17 mouse cellular contexts compared by ENCODE assay signal in genomic region chr10:59571273-59571672, GRCm38 (mm10). TPM values are rescaled to one million over a fixed set of nuclear protein-coding genes. Genes with fewer than 3 reads are reported as not detected.
DNase-seq lines count a peak whose midpoint lies in the region; ATAC-seq and TF ChIP-seq lines count a peak whose summit lies in the region.
"Had no signal": no experiment of that assay in that cellular context is flagged by ENCODE, and none has a peak within 500 bp of the region (broad histone marks: within the 10 kb centered on the region; RNA-seq: fewer than 3 reads in every experiment).

No protein-coding gene starts in this region.

- no peak for TF ChIP-seq CTCF in MEL (IDR thresholded peaks at IDR 0.05 in 2 of 3, conservative IDR thresholded peaks at IDR 0.05 in 1 of 3; ENCODE audit: control insufficient read depth in 1 of 3, insufficient read depth in 1 of 3, low read depth in 2 of 3, low read length in 3 of 3, poor library complexity in 1 of 3, severe bottlenecking in 1 of 3)
- TF ChIP-seq CTCF in liver, postnatal 0 days (IDR thresholded peaks at IDR 0.05; ENCODE audit: low read depth), result no peak

- TF ChIP-seq POLR2A in MEL (IDR thresholded peaks at IDR 0.05; ENCODE audit: control insufficient read depth in 1 of 2, insufficient read depth in 1 of 2, low read depth in 1 of 2, low read length in 2 of 2, poor library complexity in 1 of 2), result no peak

- no peak for DNase-seq in heart, postnatal 10 days
- peak; percentile 78 for DNase-seq in MEL (ENCODE audit: low read depth, low spot score)
- DNase-seq in liver, postnatal 0 days, result no peak
- no peak for DNase-seq in embryo, embryonic 10.5 days (ENCODE audit: low spot score)
- no peak for DNase-seq in kidney, postnatal 10 days
- DNase-seq: cerebellum, adult 9-10 months; kidney, adult 11 months had no signal

- H3K9me3 ChIP-seq in heart, embryonic 15.5 days (replicated peaks), result 0 out of 2 replicates have a peak, but pooled peaks cover 3% of the 10 kb centered on the region
- H3K9me3 ChIP-seq in MEL (replicated peaks; ENCODE audit: insufficient read depth, low read length), result peaks cover 3% of the 10 kb centered on the region; the same call in 1 of the 2 replicates
- H3K9me3 ChIP-seq in intestine, embryonic 16.5 days (ENCODE audit: control insufficient read depth, low read length), result no peaks in the 10 kb centered on the region
- 0 out of 2 replicates have a peak, but pooled peaks cover 2% of the 10 kb centered on the region for H3K9me3 ChIP-seq in liver, postnatal 0 days (ENCODE audit: low read length)
- H3K9me3 ChIP-seq in forebrain, embryonic 13.5 days (replicated peaks), result peaks cover 6% of the 10 kb centered on the region
- H3K9me3 ChIP-seq: stomach, embryonic 15.5 days had no signal

- H3K9ac ChIP-seq in heart, embryonic 15.5 days, result no peak overlapping the region
- H3K9ac ChIP-seq in MEL (ENCODE audit: control insufficient read depth, low read depth, low read length, poor library complexity, severe bottlenecking), result no peak overlapping the region
- H3K9ac ChIP-seq in intestine, embryonic 16.5 days (ENCODE audit: low read depth, low read length), result no peak overlapping the region
- no peak overlapping the region for H3K9ac ChIP-seq in liver, postnatal 0 days (replicated peaks)
- H3K9ac ChIP-seq in forebrain, embryonic 13.5 days, result no peak overlapping the region
- H3K9ac ChIP-seq: embryonic facial prominence, embryonic 12.5 days; stomach, embryonic 15.5 days had no signal

- 77% methylated on average over 4 of the region's 4 CpGs for whole genome bisulfite sequencing in heart, embryonic 15.5 days
- WGBS in intestine, embryonic 16.5 days, result 82% methylated on average over 4 of the region's 4 CpGs
- WGBS in liver, postnatal 0 days (ENCODE audit: insufficient replicate concordance), result 45% methylated on average over 4 of the region's 4 CpGs
- 94% methylated on average over 4 of the region's 4 CpGs for WGBS in forebrain, embryonic 13.5 days

- no peaks in the 10 kb centered on the region for H3K27me3 ChIP-seq in heart, embryonic 15.5 days
- no peaks in the 10 kb centered on the region for H3K27me3 ChIP-seq in MEL (ENCODE audit: control insufficient read depth in 1 of 2, insufficient read depth in 2 of 2, low read length in 2 of 2)
- H3K27me3 ChIP-seq in intestine, embryonic 16.5 days (replicated peaks; ENCODE audit: control insufficient read depth, insufficient read depth, low read length), result no peaks in the 10 kb centered on the region
- no peaks in the 10 kb centered on the region for H3K27me3 ChIP-seq in liver, postnatal 0 days (ENCODE audit: insufficient read depth, low read length)
- no peaks in the 10 kb centered on the region for H3K27me3 ChIP-seq in forebrain, embryonic 13.5 days
- H3K27me3 ChIP-seq: embryonic facial prominence, embryonic 12.5 days; stomach, embryonic 15.5 days had no signal

- peak; percentile 92 to 94 for TF ChIP-seq EP300 in MEL (IDR thresholded peaks at IDR 0.05; ENCODE audit: low read depth in 1 of 2, low read length in 2 of 2)
- peak; percentile 86 for TF ChIP-seq EP300 in liver, postnatal 0 days (IDR thresholded peaks at IDR 0.05; ENCODE audit: low read depth)

- no peaks in the 10 kb centered on the region for H3K79me2 ChIP-seq in MEL (ENCODE audit: control insufficient read depth, insufficient read depth, low read length, poor library complexity)

- no peak overlapping the region for H3K4me2 ChIP-seq in heart, embryonic 15.5 days
- no peak overlapping the region for H3K4me2 ChIP-seq in intestine, embryonic 16.5 days (ENCODE audit: low read depth, low read length)
- peak overlapping the region; percentile 14; the same call in 1 of the 2 replicates for H3K4me2 ChIP-seq in liver, postnatal 0 days (ENCODE audit: low read depth, low read length)
- no peak overlapping the region for H3K4me2 ChIP-seq in forebrain, embryonic 13.5 days
- H3K4me2 ChIP-seq: embryonic facial prominence, embryonic 12.5 days; stomach, embryonic 15.5 days had no signal

- intact Hi-C loops in heart, postnatal 10 days (cut with DNase I), result no loop called here

- H3K27ac ChIP-seq in heart, embryonic 15.5 days, result peak overlapping the region; percentile 41; the same call in 1 of the 2 replicates
- H3K27ac ChIP-seq in MEL (ENCODE audit: control insufficient read depth, low read depth, low read length), result peak overlapping the region; percentile 86
- peak overlapping the region; percentile 35; the same call in 1 of the 2 replicates for H3K27ac ChIP-seq in intestine, embryonic 16.5 days (ENCODE audit: low read length)
- peak overlapping the region; percentile 52 for H3K27ac ChIP-seq in liver, postnatal 0 days (ENCODE audit: low read depth)
- no peak overlapping the region for H3K27ac ChIP-seq in forebrain, embryonic 13.5 days
- H3K27ac ChIP-seq: embryonic facial prominence, embryonic 12.5 days; midbrain, embryonic 10.5 days had no signal

- ATAC-seq in heart, embryonic 15.5 days (replicated peaks; ENCODE audit: insufficient number of reproducible peaks, insufficient read depth, low FRiP score, low read depth), result peak; percentile 66
- peak; percentile 49; the same call in 1 of the 2 replicates for ATAC-seq in intestine, embryonic 16.5 days
- ATAC-seq in liver, postnatal 0 days, result peak; percentile 77
- ATAC-seq in forebrain, embryonic 13.5 days, result no peak

- no peak for TF ChIP-seq RAD21 in MEL (IDR thresholded peaks at IDR 0.05; ENCODE audit: low read depth, low read length)

- peaks cover 13% of the 10 kb centered on the region for H3K4me1 ChIP-seq in heart, embryonic 15.5 days (replicated peaks)
- peaks cover 14 to 24% of the 10 kb centered on the region in 2 experiments for H3K4me1 ChIP-seq in MEL (ENCODE audit: control insufficient read depth in 1 of 2, insufficient read depth in 2 of 2, low read length in 2 of 2)
- H3K4me1 ChIP-seq in intestine, embryonic 16.5 days (ENCODE audit: control insufficient read depth, insufficient read depth, low read length), result peaks cover 35% of the 10 kb centered on the region
- peaks cover 21% of the 10 kb centered on the region for H3K4me1 ChIP-seq in liver, postnatal 0 days (ENCODE audit: insufficient read depth)
- H3K4me1 ChIP-seq in forebrain, embryonic 13.5 days, result peaks cover 17% of the 10 kb centered on the region

- H3K36me3 ChIP-seq in heart, embryonic 15.5 days, result 0 out of 2 replicates have a peak, but pooled peaks cover 4% of the 10 kb centered on the region
- H3K36me3 ChIP-seq in MEL (ENCODE audit: control insufficient read depth in 1 of 2, insufficient read depth in 2 of 2, low read length in 2 of 2), result peaks cover 0 to 18% of the 10 kb centered on the region in 2 experiments; a peak in 2 of 4 replicates
- no peaks in the 10 kb centered on the region for H3K36me3 ChIP-seq in intestine, embryonic 16.5 days (ENCODE audit: control insufficient read depth, insufficient read depth, low read length)
- H3K36me3 ChIP-seq in liver, postnatal 0 days (replicated peaks; ENCODE audit: insufficient read depth, low read length), result no peaks in the 10 kb centered on the region
- no peaks in the 10 kb centered on the region for H3K36me3 ChIP-seq in forebrain, embryonic 13.5 days (ENCODE audit: poor library complexity, severe bottlenecking)
- H3K36me3 ChIP-seq: embryonic facial prominence, embryonic 12.5 days; stomach, embryonic 15.5 days had no signal

- H3K4me3 ChIP-seq in heart, embryonic 15.5 days, result no peak overlapping the region
- H3K4me3 ChIP-seq in MEL (ENCODE audit: control insufficient read depth in 1 of 2, insufficient read depth in 1 of 2, low read depth in 2 of 2, low read length in 2 of 2), result no peak overlapping the region; a peak in 1 of 4 replicates
- no peak overlapping the region for H3K4me3 ChIP-seq in intestine, embryonic 16.5 days (ENCODE audit: low read length)
- H3K4me3 ChIP-seq in liver, postnatal 0 days (ENCODE audit: low read depth, low read length), result no peak overlapping the region
- no peak overlapping the region for H3K4me3 ChIP-seq in forebrain, embryonic 13.5 days
- H3K4me3 ChIP-seq: embryonic facial prominence, embryonic 12.5 days; midbrain, embryonic 10.5 days; stomach, embryonic 15.5 days had no signal

TF ChIP-seq in MEL, 35 proteins besides CTCF, POLR2A, EP300 and RAD21 (continues in another document):
- peak; percentile 60; the same call in 1 of the 2 replicates for TF ChIP-seq MYC (IDR thresholded peaks at IDR 0.05; ENCODE audit: low read depth, low read length)
- TF ChIP-seq CHD2 (IDR thresholded peaks at IDR 0.05; ENCODE audit: low read length), result peak; percentile 50; the same call in 1 of the 2 replicates
- no peak for TF ChIP-seq JUND (IDR thresholded peaks at IDR 0.05; ENCODE audit: low read depth, low read length)
- TF ChIP-seq ELF1 (IDR thresholded peaks at IDR 0.05; ENCODE audit: low read depth, low read length), result 0 out of 2 replicates have a peak, but pooled peaks have one; percentile 30
- TF ChIP-seq MAFK (IDR thresholded peaks at IDR 0.05; ENCODE audit: borderline replicate concordance, low read depth, low read length), result peak; percentile 64; the same call in 1 of the 2 replicates
- TF ChIP-seq MAZ (IDR thresholded peaks at IDR 0.05; ENCODE audit: low read depth, low read length), result peak; percentile 81
- TF ChIP-seq TCF12 (IDR thresholded peaks at IDR 0.05; ENCODE audit: low read depth, low read length), result peak; percentile 93
- no peak for TF ChIP-seq HCFC1 (IDR thresholded peaks at IDR 0.05; ENCODE audit: low read depth, low read length)
- peak; percentile 82 for TF ChIP-seq ETS1 (IDR thresholded peaks at IDR 0.05; ENCODE audit: low read depth, low read length)

RNA-seq across cellular contexts. Expression of gene Gm10322, which starts 44.6 kb away (rescaled TPM):
- polyA plus RNA-seq in heart, embryonic 15.5 days (2015; fragmentation: Nextera tagmentation; extraction: Ambion mirVana), result not detected in 2 replicates
- total RNA-seq in heart, postnatal 10 days (2021), result not detected
- total RNA-seq in MEL (2012; rRNA removed), result 0.58 TPM in 1 of 2 replicates, not detected in the other
- not detected for polyA plus RNA-seq in MEL (2012; ENCODE audit: insufficient read depth in 1 of 2, insufficient read length in 2 of 2, low read depth in 1 of 2, low replicate concordance in 2 of 2, missing spikeins in 1 of 2)
- not detected in 2 replicates for polyA plus RNA-seq in intestine, embryonic 16.5 days (2015; fragmentation: Nextera tagmentation; extraction: Ambion mirVana)
- not detected in 2 replicates for polyA plus RNA-seq in liver, postnatal 0 days (2015; fragmentation: Nextera tagmentation; extraction: Ambion mirVana)
- polyA plus RNA-seq in forebrain, embryonic 13.5 days (2015; fragmentation: Nextera tagmentation; extraction: Ambion mirVana), result not detected in 2 replicates
- polyA plus RNA-seq: brain, embryonic 14.5 days; embryonic facial prominence, embryonic 12.5 days; forebrain, embryonic 11.5 days; hindbrain, embryonic 11.5 days; limb, embryonic 11.5 days; midbrain, embryonic 10.5 days; stomach, embryonic 15.5 days had no signal

RNA-seq across cellular contexts. Expression of gene Mcu, which starts 45.2 kb away (rescaled TPM):
- 22.0 and 24.2 TPM in 2 replicates for polyA plus RNA-seq in heart, embryonic 15.5 days (2015; fragmentation: Nextera tagmentation; extraction: Ambion mirVana)
- total RNA-seq in heart, postnatal 10 days (2021), result 10 to 100 TPM; 23.9 to 24.3 TPM
- 7.7 TPM in 2 replicates for total RNA-seq in MEL (2012; rRNA removed)
- 1 to 10 TPM in 1 of 2 experiments, not detected in 1; 9.4 TPM for polyA plus RNA-seq in MEL (2012; ENCODE audit: insufficient read depth in 1 of 2, insufficient read length in 2 of 2, low read depth in 1 of 2, low replicate concordance in 2 of 2, missing spikeins in 1 of 2)
- 75.3 and 77.5 TPM in 2 replicates for polyA plus RNA-seq in intestine, embryonic 16.5 days (2015; fragmentation: Nextera tagmentation; extraction: Ambion mirVana)
- polyA plus RNA-seq in liver, postnatal 0 days (2015; fragmentation: Nextera tagmentation; extraction: Ambion mirVana), result 11.8 and 13.5 TPM in 2 replicates
- polyA plus RNA-seq in forebrain, embryonic 13.5 days (2015; fragmentation: Nextera tagmentation; extraction: Ambion mirVana), result 18.1 TPM in 2 replicates
